29 mouse cellular contexts compared by ENCODE assay signal in the genomic region with DNA sequence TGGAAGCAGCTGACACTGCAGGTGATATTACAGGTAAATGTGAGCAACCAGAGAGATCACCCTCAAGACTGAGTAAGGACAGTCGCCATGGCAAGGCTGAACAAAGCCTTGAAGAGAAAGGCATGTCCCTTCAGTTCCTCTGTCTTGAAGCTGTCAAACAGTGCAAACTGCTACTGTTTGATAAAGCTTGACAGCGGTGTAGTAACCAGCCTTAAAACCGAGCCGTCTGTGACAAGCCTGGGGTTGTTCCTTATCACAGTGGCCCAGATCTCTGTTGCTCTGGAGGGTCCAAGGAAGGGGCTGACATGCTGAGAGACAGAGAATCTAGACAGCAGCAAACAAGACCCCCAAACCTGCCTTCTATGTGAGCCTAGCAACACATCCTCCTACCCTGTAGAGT.
DNase-seq lines count a peak whose midpoint lies in the region; ATAC-seq and TF ChIP-seq lines count a peak whose summit lies in the region.
"Had no signal": no experiment of that assay in that cellular context is flagged by ENCODE, and none has a peak within 500 bp of the region (broad histone marks: within the 10 kb centered on the region; RNA-seq: fewer than 3 reads in every experiment).

No protein-coding gene starts in this region.

- intact Hi-C loops in heart, postnatal 10 days (cut with DNase I) = loop anchor here (5.0 kb wide), 3 partner anchors 56 to 629 kb away; a partner anchor contains a TSS

- no peak for TF ChIP-seq CTCF in G1E (IDR thresholded peaks at IDR 0.05; ENCODE audit: low read depth, low read length)

- no peak overlapping the region for H3K9ac ChIP-seq in liver, embryonic 15.5 days
- H3K9ac ChIP-seq: embryonic facial prominence, embryonic 13.5 days; hindbrain, embryonic 13.5 days; lung, embryonic 14.5 days; stomach, embryonic 15.5 days had no signal

- no peak overlapping the region for H3K4me2 ChIP-seq in liver, embryonic 15.5 days
- H3K4me2 ChIP-seq: embryonic facial prominence, embryonic 13.5 days; hindbrain, embryonic 13.5 days; lung, embryonic 14.5 days; stomach, embryonic 15.5 days had no signal

- DNase-seq in heart, embryonic 10.5 days (ENCODE audit: low spot score) = no peak
- no peak for DNase-seq in heart, postnatal 10 days
- no peak for DNase-seq in G1E (ENCODE audit: low spot score)
- peak; percentile 23 for DNase-seq in liver
- no peak for DNase-seq in forebrain, embryonic 10.5 days (ENCODE audit: extremely low spot score, low spot score)
- DNase-seq in cerebellum, adult 11 months = no peak
- DNase-seq in heart, adult 8-10 months (ENCODE audit: low spot score) = no peak
- DNase-seq: adrenal gland, adult 8-10 months; cerebellum, adult 11-12 months; cerebellum, adult 9-11 months; gastrocnemius, adult 2 months; heart, adult 2 months; kidney, adult 9 months; kidney, postnatal 10 days; layer of hippocampus, postnatal 36 days; left cerebral cortex, postnatal 4 days; lung, embryonic 14.5 days; retina, postnatal 1 day; right cerebral cortex, postnatal 14 days; thymus, adult 18-20 months; thymus, postnatal 25 days had no signal

- WGBS in heart, embryonic 10.5 days = 27% methylated on average over 4 of the region's 4 CpGs
- 12% methylated on average over 4 of the region's 4 CpGs for WGBS in liver, embryonic 15.5 days (ENCODE audit: insufficient replicate concordance)
- WGBS in forebrain, embryonic 10.5 days = 80% methylated on average over 4 of the region's 4 CpGs

- H3K9me3 ChIP-seq in heart, embryonic 10.5 days = no peaks in the 10 kb centered on the region
- H3K9me3 ChIP-seq in G1E (replicated peaks) = no peaks in the 10 kb centered on the region
- H3K9me3 ChIP-seq in liver, embryonic 15.5 days (replicated peaks) = no peaks in the 10 kb centered on the region
- no peaks in the 10 kb centered on the region for H3K9me3 ChIP-seq in forebrain, embryonic 10.5 days
- H3K9me3 ChIP-seq: embryonic facial prominence, embryonic 13.5 days; hindbrain, embryonic 13.5 days; midbrain, embryonic 10.5 days; stomach, embryonic 15.5 days had no signal

- peak overlapping the region; percentile 44; the same call in 1 of the 2 replicates for H3K27ac ChIP-seq in heart, embryonic 10.5 days
- no peak overlapping the region for H3K27ac ChIP-seq in liver, embryonic 15.5 days (replicated peaks)
- H3K27ac ChIP-seq in forebrain, embryonic 10.5 days = no peak overlapping the region
- H3K27ac ChIP-seq: embryonic facial prominence, embryonic 13.5 days; gastrocnemius, adult 2 months; heart, adult 2 months; hindbrain, embryonic 13.5 days; midbrain, embryonic 10.5 days; stomach, embryonic 15.5 days had no signal

- H3K4me1 ChIP-seq in heart, embryonic 10.5 days = peaks cover 33% of the 10 kb centered on the region
- peaks cover 36% of the 10 kb centered on the region for H3K4me1 ChIP-seq in G1E (ENCODE audit: insufficient read depth, low read depth, low read length)
- peaks cover 28% of the 10 kb centered on the region for H3K4me1 ChIP-seq in liver, embryonic 15.5 days (replicated peaks)
- peaks cover 20% of the 10 kb centered on the region for H3K4me1 ChIP-seq in forebrain, embryonic 10.5 days

- no peaks in the 10 kb centered on the region for H3K36me3 ChIP-seq in heart, embryonic 10.5 days
- H3K36me3 ChIP-seq in G1E (replicated peaks) = no peaks in the 10 kb centered on the region
- no peaks in the 10 kb centered on the region for H3K36me3 ChIP-seq in liver, embryonic 15.5 days (replicated peaks)
- no peaks in the 10 kb centered on the region for H3K36me3 ChIP-seq in forebrain, embryonic 10.5 days (replicated peaks)
- H3K36me3 ChIP-seq: embryonic facial prominence, embryonic 13.5 days; hindbrain, embryonic 13.5 days; midbrain, embryonic 10.5 days; stomach, embryonic 15.5 days had no signal

- no peak overlapping the region for H3K4me3 ChIP-seq in heart, embryonic 10.5 days
- no peak overlapping the region for H3K4me3 ChIP-seq in G1E (ENCODE audit: low read depth, low read length)
- no peak overlapping the region for H3K4me3 ChIP-seq in liver, embryonic 15.5 days (replicated peaks)
- no peak overlapping the region for H3K4me3 ChIP-seq in forebrain, embryonic 10.5 days
- H3K4me3 ChIP-seq: embryonic facial prominence, embryonic 13.5 days; gastrocnemius, adult 2 months; heart, adult 2 months; hindbrain, embryonic 13.5 days; midbrain, embryonic 10.5 days; stomach, embryonic 15.5 days had no signal

- H3K27me3 ChIP-seq in heart, embryonic 10.5 days (ENCODE audit: insufficient read depth, poor library complexity, severe bottlenecking) = no peaks in the 10 kb centered on the region
- no peaks in the 10 kb centered on the region for H3K27me3 ChIP-seq in G1E (ENCODE audit: insufficient read depth, low read length)
- H3K27me3 ChIP-seq in liver, embryonic 15.5 days = no peaks in the 10 kb centered on the region
- H3K27me3 ChIP-seq in forebrain, embryonic 10.5 days (ENCODE audit: poor library complexity, severe bottlenecking) = no peaks in the 10 kb centered on the region
- H3K27me3 ChIP-seq: embryonic facial prominence, embryonic 13.5 days; hindbrain, embryonic 13.5 days; stomach, embryonic 15.5 days had no signal

- ATAC-seq in G1E (ENCODE audit: extremely low read depth, insufficient number of reproducible peaks, low FRiP score, poor library complexity, severe bottlenecking) = peak; percentile 77
- peak; percentile 55; the same call in 1 of the 2 replicates for ATAC-seq in liver, embryonic 15.5 days (ENCODE audit: insufficient read depth)
- ATAC-seq: forebrain, embryonic 16.5 days; intestine, embryonic 16.5 days; midbrain, embryonic 16.5 days had no signal
